Mouse (Mus musculus): ENCODE data around the gene Prpf8. TPM values are rescaled to one million over a fixed set of nuclear protein-coding genes. Genes with fewer than 3 reads are reported as not detected.
A peak's percentile ranks its signal among the peaks of the same experiment; 100 is the strongest.
"Not testable (repeated sequence)": the region's sequence is repeated elsewhere in the genome, so short reads cannot be mapped to it uniquely, and the experiment has no call there.

Gene Prpf8
- polyA plus RNA-seq, 1 experiment from 2014 or later = 49.5 TPM

GRCm38 (mm10) chr11:75452081-75452480 lies 34.5 kb upstream of the Prpf8 start:
- Histone ChIP-seq H3K9me3 (no peaks in the 10 kb centered on the region), H3K4me2 (no peak overlapping the region), H3K36me3 (peaks cover 40% of the 10 kb centered on the region), H3K4me1 (peaks cover 35% of the 10 kb centered on the region), H3K27ac (no peak overlapping the region), H3K9ac (no peak overlapping the region), H3K4me3 (no peak overlapping the region), H3K27me3 (no peaks in the 10 kb centered on the region)
- ATAC-seq (ENCODE audit: insufficient number of reproducible peaks, low FRiP score, low TSS enrichment, low read depth) = no peak
- 91% methylated on average over 8 of the region's 8 CpGs for WGBS

- Histone ChIP-seq H3K4me3 (peak overlapping the region; percentile 72), H3K27me3 (no peaks in the 10 kb centered on the region), H3K36me3 (peaks cover 31% of the 10 kb centered on the region), H3K4me1 (peaks cover 35% of the 10 kb centered on the region), H3K9me3 (no peaks in the 10 kb centered on the region), H3K4me2 (peak overlapping the region; percentile 100), H3K9ac (peak overlapping the region; percentile 56; the same call in 1 of the 2 replicates), H3K27ac (no peak overlapping the region)
- 92% methylated on average over 31 of the region's 31 CpGs for WGBS
- ATAC-seq (ENCODE audit: insufficient number of reproducible peaks, low FRiP score, low TSS enrichment, low read depth) = no peak
These were observed 33.6 kb upstream of the Prpf8 start for GRCm38 (mm10) chr11:75452812-75453557.

- peak; percentile 93 for ATAC-seq (ENCODE audit: insufficient number of reproducible peaks, low FRiP score, low TSS enrichment, low read depth)
- peak within 1 kb of the TSS; percentile 100 for H3K4me2 ChIP-seq
- H3K27ac ChIP-seq = peak within 1 kb of the TSS; percentile 83
- H3K4me3 ChIP-seq = peak within 1 kb of the TSS; percentile 72
- WGBS = 1% methylated on average over 56 of the region's 56 CpGs
- no peaks in the 10 kb centered on the region for H3K27me3 ChIP-seq
- H3K9ac ChIP-seq = peak within 1 kb of the TSS; percentile 56
- H3K9me3 ChIP-seq = no peaks in the 10 kb centered on the region
- peaks cover 39% of the 10 kb centered on the region for H3K4me1 ChIP-seq
- H3K36me3 ChIP-seq = peaks cover 18% of the 10 kb centered on the region
These were observed 32.4 kb upstream of the Prpf8 start, which contains the start of gene Wdr81 for GRCm38 (mm10) chr11:75453991-75454930. Wdr81 (minus strand) TSS chr11:75454717.

DNA sequence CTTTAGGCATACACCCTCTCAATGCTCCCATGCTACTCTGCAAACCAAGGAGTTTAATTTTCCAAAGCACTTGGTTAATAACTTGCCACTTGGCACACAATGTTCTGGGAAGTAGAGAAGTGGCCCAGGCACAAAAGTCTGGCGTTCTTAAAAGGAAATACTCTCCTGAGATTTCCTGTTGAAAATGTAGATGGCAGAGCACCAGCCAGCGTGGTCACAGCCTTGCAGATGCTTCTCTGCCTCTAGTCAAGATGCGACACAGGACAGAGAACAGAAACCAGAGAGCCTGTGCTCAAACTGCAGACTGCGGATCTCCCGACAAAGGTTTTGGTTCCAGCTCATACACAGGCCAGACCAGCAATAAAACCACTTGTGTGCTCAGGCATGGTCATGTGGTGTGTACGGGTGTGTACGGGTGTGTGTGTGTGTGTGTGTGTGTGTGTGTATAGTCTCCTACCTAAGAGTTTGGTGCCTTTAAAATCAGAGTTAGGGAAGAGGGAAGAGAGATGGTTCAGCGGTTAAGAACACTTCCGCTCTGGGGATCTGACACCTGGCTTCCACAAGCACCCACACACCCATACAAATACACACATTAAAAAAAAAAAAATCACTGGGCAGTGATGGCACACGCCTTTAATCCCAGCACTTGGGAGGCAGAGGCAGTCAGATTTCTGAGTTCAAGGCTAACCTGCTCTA lies 31.4 kb upstream of the Prpf8 start:
- Histone ChIP-seq H3K4me3 (peak overlapping the region; percentile 72), H3K9me3 (no peaks in the 10 kb centered on the region), H3K9ac (peak overlapping the region; percentile 56; the same call in 1 of the 2 replicates), H3K4me2 (peak overlapping the region; percentile 100), H3K36me3 (peaks cover 13% of the 10 kb centered on the region), H3K4me1 (peaks cover 47% of the 10 kb centered on the region), H3K27me3 (no peaks in the 10 kb centered on the region), H3K27ac (peak overlapping the region; percentile 83)
- 66% methylated on average over 10 of the region's 10 CpGs for WGBS
- ATAC-seq (ENCODE audit: insufficient number of reproducible peaks, low FRiP score, low TSS enrichment, low read depth) = no peak; the same call in 1 of the 2 replicates

GRCm38 (mm10) chr11:75455971-75456370 lies 30.6 kb upstream of the Prpf8 start:
- not testable (repeated sequence) for H3K4me3 ChIP-seq; H3K9me3 ChIP-seq; H3K27me3 ChIP-seq; H3K27ac ChIP-seq; ATAC-seq (ENCODE audit: insufficient number of reproducible peaks, low FRiP score, low TSS enrichment, low read depth); H3K9ac ChIP-seq; H3K4me2 ChIP-seq
- 91% methylated on average over 2 of the region's 2 CpGs for WGBS
- Histone ChIP-seq H3K4me1 (peaks cover 42% of the 10 kb centered on the region), H3K36me3 (peaks cover 13% of the 10 kb centered on the region)

GRCm38 (mm10) chr11:75456440-75456871 lies 30.2 kb upstream of the Prpf8 start:
- Histone ChIP-seq H3K9me3 (no peaks in the 10 kb centered on the region), H3K27ac (no peak overlapping the region), H3K4me2 (no peak overlapping the region), H3K27me3 (no peaks in the 10 kb centered on the region), H3K9ac (no peak overlapping the region), H3K4me1 (peaks cover 39% of the 10 kb centered on the region), H3K36me3 (peaks cover 10% of the 10 kb centered on the region), H3K4me3 (no peak overlapping the region)
- ATAC-seq (ENCODE audit: insufficient number of reproducible peaks, low FRiP score, low TSS enrichment, low read depth) = no peak
- whole genome bisulfite sequencing = 86% methylated on average over 7 of the region's 7 CpGs

- ATAC-seq (ENCODE audit: insufficient number of reproducible peaks, low FRiP score, low TSS enrichment, low read depth) = no peak
These were observed 28.4 kb upstream of the Prpf8 start for GRCm38 (mm10) chr11:75458169-75458568.

GRCm38 (mm10) chr11:75458628-75459041 lies 28.0 kb upstream of the Prpf8 start:
- no peaks in the 10 kb centered on the region for H3K9me3 ChIP-seq
- 73% methylated on average over 8 of the region's 8 CpGs for WGBS
- H3K4me2 ChIP-seq = no peak overlapping the region
- H3K4me1 ChIP-seq = peaks cover 51% of the 10 kb centered on the region
- H3K36me3 ChIP-seq = no peaks in the 10 kb centered on the region
- no peak overlapping the region for H3K9ac ChIP-seq
- no peak overlapping the region for H3K27ac ChIP-seq
- no peaks in the 10 kb centered on the region for H3K27me3 ChIP-seq
- H3K4me3 ChIP-seq = no peak overlapping the region
- no peak for ATAC-seq (ENCODE audit: insufficient number of reproducible peaks, low FRiP score, low TSS enrichment, low read depth)

More at GRCm38 (mm10) chr11:75458169-75458568, 28.4 kb upstream of the Prpf8 start:
- Histone ChIP-seq H3K4me1 (peaks cover 51% of the 10 kb centered on the region), H3K4me2 (no peak overlapping the region), H3K9ac (no peak overlapping the region), H3K4me3 (no peak overlapping the region), H3K27me3 (no peaks in the 10 kb centered on the region), H3K36me3 (no peaks in the 10 kb centered on the region), H3K9me3 (no peaks in the 10 kb centered on the region), H3K27ac (no peak overlapping the region)
- WGBS = 12% methylated on average over 3 of the region's 3 CpGs

DNA sequence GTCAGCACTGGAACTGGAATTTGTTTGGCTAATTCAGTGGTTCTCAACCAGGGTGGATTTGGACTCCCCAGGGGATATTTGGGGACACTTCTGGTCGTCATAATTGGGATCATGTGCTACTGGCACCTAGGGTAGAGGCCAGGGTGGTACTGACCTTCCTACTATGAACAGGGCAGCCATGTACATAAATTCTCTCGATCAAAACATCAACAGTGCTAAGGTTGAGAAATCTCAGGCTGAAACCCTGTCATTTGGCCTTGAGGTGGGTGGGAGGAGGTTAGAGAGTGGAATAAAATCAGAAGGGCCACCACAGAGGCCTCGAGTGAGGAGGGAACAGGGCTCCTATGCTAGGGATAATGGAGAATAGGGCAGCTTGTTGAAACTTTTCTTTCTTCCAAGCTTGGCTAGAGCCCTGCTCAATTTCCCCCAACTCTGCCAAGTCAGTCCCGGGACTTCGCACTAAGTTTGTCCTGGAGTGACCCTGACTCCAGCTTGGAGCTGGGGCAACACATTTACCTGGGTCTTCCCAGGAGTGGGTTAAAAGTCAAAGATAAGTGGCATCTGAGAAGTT lies 27.4 kb upstream of the Prpf8 start:
- no peak for ATAC-seq (ENCODE audit: insufficient number of reproducible peaks, low FRiP score, low TSS enrichment, low read depth)
- H3K4me2 ChIP-seq = 0 out of 2 replicates have a peak overlapping the region, but pooled peaks have one; percentile 70

GRCm38 (mm10) chr11:75459751-75460102 lies 26.9 kb upstream of the Prpf8 start:
- Histone ChIP-seq H3K27ac (peak overlapping the region; percentile 97), H3K4me3 (no peak overlapping the region), H3K27me3 (no peaks in the 10 kb centered on the region), H3K4me2 (peak overlapping the region; percentile 70; the same call in 1 of the 2 replicates), H3K4me1 (peaks cover 45% of the 10 kb centered on the region), H3K9ac (no peak overlapping the region), H3K36me3 (peaks cover 3% of the 10 kb centered on the region), H3K9me3 (no peaks in the 10 kb centered on the region)
- no peak for ATAC-seq (ENCODE audit: insufficient number of reproducible peaks, low FRiP score, low TSS enrichment, low read depth)
- WGBS = 33% methylated on average over 5 of the region's 5 CpGs

More for the DNA sequence above, 27.4 kb upstream of the Prpf8 start:
- no peak overlapping the region for H3K4me3 ChIP-seq
- peak overlapping the region; percentile 97 for H3K27ac ChIP-seq
- H3K9ac ChIP-seq = no peak overlapping the region
- no peaks in the 10 kb centered on the region for H3K36me3 ChIP-seq
- no peaks in the 10 kb centered on the region for H3K9me3 ChIP-seq
- no peaks in the 10 kb centered on the region for H3K27me3 ChIP-seq
- 66% methylated on average over 5 of the region's 5 CpGs for WGBS
- peaks cover 48% of the 10 kb centered on the region for H3K4me1 ChIP-seq
